Mouse (Mus musculus) CH12.LX (cell line): ENCODE results near the gene Gipc2.

ENCODE experiments used
- CTCF ChIP-seq, 2 experiments: IDR thresholded peaks in 1 of 2; conservative IDR thresholded peaks in 1 of 2; 2 replicates each; pipeline ENCODE4 v1.5.1; 2011 to 2012; ENCODE audit warnings: low read depth in 2 of 2, low read length in 2 of 2, improper control_type of control experiment in 1 of 2, inconsistent platforms in 1 of 2, mild to moderate bottlenecking in 1 of 2, moderate library complexity in 1 of 2
- EP300 ChIP-seq: IDR thresholded peaks from 2 replicates; pipeline ENCODE4 v1.6.1; 2011; ENCODE audit warnings: low read length, improper control_type of control experiment
- IRF4 ChIP-seq: IDR thresholded peaks from 2 replicates; pipeline ENCODE4 v1.6.1; 2014; ENCODE audit warnings: low read depth, mild to moderate bottlenecking, inconsistent platforms, low read length, improper control_type of control experiment
- MYC ChIP-seq: IDR thresholded peaks from 2 replicates; pipeline ENCODE4 v1.6.1; 2011; ENCODE audit warnings: low read depth, mild to moderate bottlenecking, improper control_type of control experiment, low read length
- POLR2AphosphoS2 ChIP-seq: IDR thresholded peaks from 2 replicates; pipeline ENCODE4 v1.6.1; 2011; ENCODE audit warnings: low read depth, low read length, improper control_type of control experiment
- TBP ChIP-seq: conservative IDR thresholded peaks from 2 replicates; pipeline ENCODE4 v1.6.1; 2011; ENCODE audit warnings: low read depth, low read length, improper control_type of control experiment
- USF1 ChIP-seq: IDR thresholded peaks from 2 replicates; pipeline ENCODE4 v1.6.1; 2014; ENCODE audit warnings: low read depth, mild to moderate bottlenecking, inconsistent platforms, low read length, improper control_type of control experiment
- ZC3H11A ChIP-seq: IDR thresholded peaks from 2 replicates; pipeline ENCODE4 v1.6.1; 2012; ENCODE audit warnings: low read depth, mild to moderate bottlenecking, inconsistent platforms, low read length, improper control_type of control experiment

GRCm38 (mm10) chr3:152193177-152193576 lies 27.1 kb upstream of the Gipc2 start:
- no peak for TF ChIP-seq CTCF (conservative IDR thresholded peaks at IDR 0.05 in 1 of 2, IDR thresholded peaks at IDR 0.05 in 1 of 2; ENCODE audit: low read depth in 2 of 2, low read length in 2 of 2)
- TF ChIP-seq TBP, result no peak
- no peak for TF ChIP-seq IRF4
- TF ChIP-seq EP300, result no peak
- TF ChIP-seq POLR2AphosphoS2, result no peak
- no peak for TF ChIP-seq USF1
- TF ChIP-seq ZC3H11A, result no peak
- TF ChIP-seq MYC, result no peak
